In genomic region chr7:45365742-45366651, GRCm38 (mm10) we compare ENCODE assay signal across 1 mouse cellular context.
TF ChIP-seq lines count a peak whose summit lies in the region.

No protein-coding gene starts in this region.

TF ChIP-seq in MEL, 35 proteins besides CTCF, POLR2A, EP300 and RAD21 (continued from another document):
- no peak for TF ChIP-seq POLR2AphosphoS5 (IDR thresholded peaks at IDR 0.05; ENCODE audit: borderline replicate concordance, low read depth, low read length)
- TF ChIP-seq JUND (IDR thresholded peaks at IDR 0.05; ENCODE audit: low read depth, low read length): no peak
- TF ChIP-seq ZKSCAN1 (IDR thresholded peaks at IDR 0.05; ENCODE audit: low read depth, low read length): no peak
- TF ChIP-seq CHD1 (IDR thresholded peaks at IDR 0.05; ENCODE audit: low read depth, low read length): no peak
- no peak for TF ChIP-seq E2F4 (IDR thresholded peaks at IDR 0.05; ENCODE audit: borderline replicate concordance, low read depth, low read length)
- no peak for TF ChIP-seq MAX (IDR thresholded peaks at IDR 0.05; ENCODE audit: low read length)
- no peak for TF ChIP-seq USF2 (IDR thresholded peaks at IDR 0.05; ENCODE audit: borderline replicate concordance in 1 of 2, insufficient read depth in 1 of 2, low read depth in 1 of 2, low read length in 2 of 2)
